Mouse (Mus musculus) olfactory bulb, adult 2 months (tissue): Measurements from ENCODE around the gene Setmar. TPM values are rescaled to one million over a fixed set of nuclear protein-coding genes. Genes with fewer than 3 reads are reported as not detected.

ENCODE experiments used
- H3K27ac ChIP-seq: fragments of 200-500 bp; 2 replicates; pipeline ENCODE4 v1.5.1; 2012; ENCODE audit warnings: low read depth, low read length; ENCODE audit not compliant: insufficient read depth
- H3K4me1 ChIP-seq: fragments of 200-500 bp; 2 replicates; pipeline ENCODE4 v1.6.1; 2012; ENCODE audit warnings: low read length; ENCODE audit not compliant: control insufficient read depth, insufficient read depth
- H3K4me3 ChIP-seq: fragments of 200-500 bp; 2 replicates; pipeline ENCODE4 v1.5.1; 2012; ENCODE audit warnings: mild to moderate bottlenecking, low read depth, low read length, moderate library complexity; ENCODE audit not compliant: insufficient read depth
- CTCF ChIP-seq: fragments of 200-500 bp; IDR thresholded peaks from 2 replicates; pipeline ENCODE4 v1.5.1; 2012; ENCODE audit warnings: low read depth, mild to moderate bottlenecking, low read length, moderate library complexity; ENCODE audit not compliant: insufficient read depth
- POLR2A ChIP-seq: fragments of 200-500 bp; IDR thresholded peaks from 2 replicates; pipeline ENCODE4 v1.6.1; 2012; ENCODE audit warnings: mild to moderate bottlenecking, low read depth, low read length, moderate library complexity; ENCODE audit not compliant: insufficient read depth
- WGBS: fragments of 180-500 bp; shearing (Covaris S2); methylation state at CpG from one replicate; pipeline ENCODE4 v1.1.7; 2018; 5-methylcytosine and 5-hydroxymethylcytosine counted together
- polyA plus RNA-seq: library from polyadenylated mRNA; stranded (reverse); fragments of >200 nt; gene quantifications from 2 replicates; pipeline ENCODE4 v1.2.4, GENCODE M21; 2012; ENCODE audit warnings: low replicate concordance; ENCODE audit not compliant: missing spikeins, insufficient read depth, insufficient read length

Gene Setmar
- polyA plus RNA-seq, 1 experiment, result not detected

- Histone ChIP-seq H3K4me1 (peaks cover 3% of the 10 kb centered on the region; the same call in 1 of the 2 replicates), H3K27ac (no peak overlapping the region), H3K4me3 (no peak overlapping the region)
- TF ChIP-seq POLR2A (no peak), CTCF (no peak)
- WGBS, result 75% methylated on average over 5 of the region's 5 CpGs
Measured at GRCm38 (mm10) chr6:108073071-108073470, 8.2 kb downstream of the Setmar start.

- no peak overlapping the region for H3K27ac ChIP-seq
- TF ChIP-seq POLR2A, result no peak
- 93% methylated on average over 2 of the region's 2 CpGs for WGBS
Measured at GRCm38 (mm10) chr6:108073931-108074330, 9.1 kb downstream of the Setmar start.

GRCm38 (mm10) chr6:108074624-108075023 is 9.8 kb downstream of the Setmar start:
- WGBS, result 79% methylated on average over 10 of the region's 10 CpGs
- TF ChIP-seq POLR2A, result no peak
- no peak for TF ChIP-seq CTCF
- no peak overlapping the region for H3K27ac ChIP-seq
- H3K4me3 ChIP-seq, result no peak overlapping the region
- H3K4me1 ChIP-seq, result peaks cover 3% of the 10 kb centered on the region; the same call in 1 of the 2 replicates

More at GRCm38 (mm10) chr6:108073931-108074330, 9.1 kb downstream of the Setmar start:
- no peak overlapping the region for H3K4me3 ChIP-seq
- peaks cover 3% of the 10 kb centered on the region; the same call in 1 of the 2 replicates for H3K4me1 ChIP-seq

GRCm38 (mm10) chr6:108075857-108076256 is 11.0 kb downstream of the Setmar start:
- 96% methylated on average over 7 of the region's 7 CpGs for WGBS
- Histone ChIP-seq H3K4me3 (no peak overlapping the region), H3K4me1 (peaks cover 3% of the 10 kb centered on the region; the same call in 1 of the 2 replicates), H3K27ac (no peak overlapping the region)
- TF ChIP-seq POLR2A (no peak), CTCF (no peak)

- Histone ChIP-seq H3K4me1 (no peaks in the 10 kb centered on the region), H3K4me3 (no peak overlapping the region), H3K27ac (no peak overlapping the region)
- no peak for TF ChIP-seq CTCF
- TF ChIP-seq POLR2A, result no peak
- WGBS, result 92% methylated on average over 1 of the region's 1 CpGs
Measured at GRCm38 (mm10) chr6:108091296-108091695, 26.5 kb downstream of the Setmar start.

GRCm38 (mm10) chr6:108092646-108093045 is 27.8 kb downstream of the Setmar start:
- Histone ChIP-seq H3K27ac (no peak overlapping the region), H3K4me1 (no peaks in the 10 kb centered on the region), H3K4me3 (no peak overlapping the region)
- no peak for TF ChIP-seq CTCF
- WGBS, result 82% methylated on average over 3 of the region's 3 CpGs

- WGBS, result 61% methylated on average over 3 of the region's 3 CpGs
- no peaks in the 10 kb centered on the region; the same call in 1 of the 2 replicates for H3K4me1 ChIP-seq
- TF ChIP-seq POLR2A (no peak), CTCF (no peak)
- H3K27ac ChIP-seq, result no peak overlapping the region
- no peak overlapping the region for H3K4me3 ChIP-seq
Measured at GRCm38 (mm10) chr6:108093449-108093848, 28.6 kb downstream of the Setmar start.

GRCm38 (mm10) chr6:108095445-108095844 is 30.6 kb downstream of the Setmar start:
- TF ChIP-seq POLR2A (no peak), CTCF (no peak)
- Histone ChIP-seq H3K27ac (no peak overlapping the region), H3K4me1 (no peaks in the 10 kb centered on the region; the same call in 1 of the 2 replicates), H3K4me3 (no peak overlapping the region)
- 92% methylated on average over 5 of the region's 5 CpGs for WGBS

- no peaks in the 10 kb centered on the region; the same call in 1 of the 2 replicates for H3K4me1 ChIP-seq
- H3K27ac ChIP-seq, result no peak overlapping the region
- TF ChIP-seq CTCF, result no peak
- TF ChIP-seq POLR2A, result no peak
- no peak overlapping the region for H3K4me3 ChIP-seq
- WGBS, result 8% methylated on average over 9 of the region's 9 CpGs
Measured at GRCm38 (mm10) chr6:108098171-108098845, 33.5 kb downstream of the Setmar start.

GRCm38 (mm10) chr6:108098846-108099217 is 34.0 kb downstream of the Setmar start:
- 51% methylated on average over 3 of the region's 3 CpGs for WGBS

More at GRCm38 (mm10) chr6:108098846-108099217, 34.0 kb downstream of the Setmar start:
- no peaks in the 10 kb centered on the region; the same call in 1 of the 2 replicates for H3K4me1 ChIP-seq
- TF ChIP-seq CTCF (no peak), POLR2A (no peak)
- no peak overlapping the region for H3K4me3 ChIP-seq
- no peak overlapping the region for H3K27ac ChIP-seq
